Mouse (Mus musculus): Measurements from ENCODE around the gene Ctnnbip1. TPM values are rescaled to one million over a fixed set of nuclear protein-coding genes. Genes with fewer than 3 reads are reported as not detected.
"Not testable (repeated sequence)": the region's sequence is repeated elsewhere in the genome, so short reads cannot be mapped to it uniquely, and the experiment has no call there.

The Ctnnbip1 gene
- polyA plus RNA-seq, 1 experiment from 2014 or later, result 80.3 TPM

DNA sequence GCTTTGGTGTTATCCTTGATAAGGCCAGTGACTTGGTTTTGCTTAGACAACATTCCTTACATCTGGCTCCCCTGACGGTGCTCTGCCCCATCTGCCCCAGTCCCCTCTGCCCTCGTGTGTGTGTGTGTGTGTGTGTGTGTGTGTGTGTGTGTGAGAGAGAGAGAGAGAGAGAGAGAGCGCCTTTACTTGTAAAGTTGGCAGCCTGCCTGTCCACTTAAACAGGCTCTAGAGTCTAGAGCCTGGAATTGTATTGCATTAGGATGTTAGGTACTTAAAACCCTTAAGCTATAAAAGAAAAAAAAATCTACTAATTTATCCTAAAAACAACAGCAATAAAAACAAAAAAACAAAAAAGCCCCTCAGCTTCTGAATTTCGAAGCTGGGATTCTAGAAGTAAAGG is 83.4 kb downstream of the Ctnnbip1 start:
- no peaks in the 10 kb centered on the region for H3K9me3 ChIP-seq
- no peak overlapping the region; the same call in 1 of the 2 replicates for H3K27ac ChIP-seq
- H3K36me3 ChIP-seq, result no peaks in the 10 kb centered on the region
- no peak for ATAC-seq (ENCODE audit: low FRiP score, low read depth)
- peaks cover 24% of the 10 kb centered on the region for H3K4me1 ChIP-seq
- no peak overlapping the region for H3K4me2 ChIP-seq (replicated peaks)
- no peaks in the 10 kb centered on the region for H3K27me3 ChIP-seq
- H3K4me3 ChIP-seq, result no peak overlapping the region
- no peak overlapping the region for H3K9ac ChIP-seq
- 17% methylated on average over 4 of the region's 4 CpGs for WGBS

DNA sequence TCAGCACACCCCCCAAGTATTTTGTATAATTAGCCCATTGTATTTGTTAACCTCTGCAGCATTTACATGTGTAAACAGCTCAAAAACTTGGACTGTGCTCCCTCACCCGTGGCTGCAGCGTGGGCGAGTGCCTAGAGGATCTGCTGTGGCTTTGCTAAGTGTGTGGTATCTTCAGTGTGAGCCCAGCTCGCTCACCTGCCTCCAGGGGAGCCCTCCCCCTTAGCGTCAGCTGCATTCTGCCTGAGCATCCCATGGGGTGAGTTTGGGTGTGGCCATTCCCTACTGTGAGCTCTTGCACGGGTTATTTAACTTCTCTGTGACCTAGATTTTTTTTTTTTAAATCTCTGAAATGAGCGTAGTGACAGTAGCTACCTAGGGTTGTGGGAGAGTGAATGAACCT is 84.2 kb downstream of the Ctnnbip1 start:
- Histone ChIP-seq H3K27me3 (no peaks in the 10 kb centered on the region), H3K4me3 (no peak overlapping the region), H3K27ac (no peak overlapping the region), H3K9ac (no peak overlapping the region), H3K4me1 (peaks cover 30% of the 10 kb centered on the region), H3K4me2 (replicated peaks) (no peak overlapping the region), H3K36me3 (no peaks in the 10 kb centered on the region), H3K9me3 (no peaks in the 10 kb centered on the region)
- WGBS, result 55% methylated on average over 7 of the region's 7 CpGs
- ATAC-seq (ENCODE audit: low FRiP score, low read depth), result no peak

DNA sequence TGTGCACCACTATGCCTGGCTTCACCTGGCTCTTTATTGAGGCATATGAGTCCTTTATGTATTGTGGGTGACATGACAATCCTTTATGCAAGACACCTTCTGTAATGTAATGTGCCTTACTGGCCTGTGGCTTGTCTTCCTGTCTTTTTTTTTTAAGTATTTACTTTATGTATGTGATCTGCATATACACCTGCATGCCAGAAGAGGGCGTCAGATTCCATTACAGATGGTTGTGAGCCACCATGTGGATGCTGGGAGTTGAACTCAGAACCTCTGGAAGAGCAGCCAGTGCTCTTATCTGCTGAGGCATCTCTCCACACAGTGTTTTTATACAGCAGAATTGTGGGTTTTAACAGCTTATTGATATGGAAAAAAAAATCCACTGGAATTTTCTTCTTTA is 85.8 kb downstream of the Ctnnbip1 start:
- Histone ChIP-seq H3K27me3 (no peaks in the 10 kb centered on the region), H3K27ac (no peak overlapping the region), H3K9me3 (no peaks in the 10 kb centered on the region), H3K4me3 (no peak overlapping the region), H3K9ac (no peak overlapping the region), H3K4me1 (peaks cover 45% of the 10 kb centered on the region), H3K36me3 (no peaks in the 10 kb centered on the region), H3K4me2 (replicated peaks) (no peak overlapping the region)
- ATAC-seq (ENCODE audit: low FRiP score, low read depth), result no peak
- 65% methylated on average over 1 of the region's 1 CpGs for WGBS

DNA sequence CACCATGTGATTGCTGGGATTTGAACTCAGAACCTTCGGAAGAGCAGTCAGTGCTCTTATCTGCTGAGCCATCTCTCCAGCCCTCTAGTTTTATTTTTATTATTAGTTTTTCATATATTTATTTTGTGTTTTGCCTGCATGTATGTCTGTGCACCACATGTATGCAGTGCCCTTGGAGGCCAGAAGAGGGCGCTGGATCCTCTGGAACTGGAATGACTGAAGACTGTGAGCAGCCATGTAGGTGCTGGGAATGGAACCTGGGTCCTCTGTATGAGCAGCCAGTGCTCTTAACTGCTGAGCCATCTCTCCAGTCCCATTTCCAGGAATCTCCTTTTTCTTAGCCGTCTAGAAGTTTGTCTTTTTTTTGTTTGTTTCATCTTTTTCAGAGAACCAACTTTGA is 86.5 kb downstream of the Ctnnbip1 start:
- 80% methylated on average over 3 of the region's 3 CpGs for WGBS
- peaks cover 52% of the 10 kb centered on the region for H3K4me1 ChIP-seq
- H3K9me3 ChIP-seq, result no peaks in the 10 kb centered on the region
- no peak overlapping the region for H3K9ac ChIP-seq
- no peak overlapping the region for H3K4me2 ChIP-seq (replicated peaks)
- H3K36me3 ChIP-seq, result no peaks in the 10 kb centered on the region
- no peaks in the 10 kb centered on the region for H3K27me3 ChIP-seq
- H3K4me3 ChIP-seq, result no peak overlapping the region
- H3K27ac ChIP-seq, result no peak overlapping the region
- no peak for ATAC-seq (ENCODE audit: low FRiP score, low read depth)

DNA sequence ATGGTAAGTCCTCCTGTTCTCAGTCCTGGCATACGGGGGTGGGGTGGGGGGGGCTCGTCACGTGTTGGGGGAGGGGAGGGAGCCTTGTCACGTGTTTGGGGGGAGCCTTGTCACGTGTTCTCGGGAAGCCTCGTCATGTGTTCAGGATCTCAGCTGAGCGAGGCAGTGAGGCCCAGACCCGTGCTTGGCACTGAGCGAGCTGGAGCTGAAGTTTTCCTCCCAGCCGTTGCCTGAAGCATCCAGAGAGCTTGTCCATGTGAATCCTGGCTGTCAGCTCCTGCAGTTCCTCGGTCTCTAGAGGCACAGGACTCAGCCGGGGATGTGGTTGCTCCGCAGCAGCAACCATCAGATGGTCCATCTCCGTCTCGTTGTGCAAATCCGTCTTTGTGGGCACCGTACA is 88.0 kb downstream of the Ctnnbip1 start:
- no peaks in the 10 kb centered on the region for H3K36me3 ChIP-seq
- H3K27ac ChIP-seq, result no peak overlapping the region
- no peak overlapping the region for H3K9ac ChIP-seq
- 81% methylated on average over 18 of the region's 18 CpGs for WGBS
- no peaks in the 10 kb centered on the region for H3K9me3 ChIP-seq
- ATAC-seq (ENCODE audit: low FRiP score, low read depth), result no peak
- no peak overlapping the region for H3K4me3 ChIP-seq
- peaks cover 43% of the 10 kb centered on the region for H3K4me1 ChIP-seq
- H3K27me3 ChIP-seq, result no peaks in the 10 kb centered on the region
- H3K4me2 ChIP-seq (replicated peaks), result no peak overlapping the region

DNA sequence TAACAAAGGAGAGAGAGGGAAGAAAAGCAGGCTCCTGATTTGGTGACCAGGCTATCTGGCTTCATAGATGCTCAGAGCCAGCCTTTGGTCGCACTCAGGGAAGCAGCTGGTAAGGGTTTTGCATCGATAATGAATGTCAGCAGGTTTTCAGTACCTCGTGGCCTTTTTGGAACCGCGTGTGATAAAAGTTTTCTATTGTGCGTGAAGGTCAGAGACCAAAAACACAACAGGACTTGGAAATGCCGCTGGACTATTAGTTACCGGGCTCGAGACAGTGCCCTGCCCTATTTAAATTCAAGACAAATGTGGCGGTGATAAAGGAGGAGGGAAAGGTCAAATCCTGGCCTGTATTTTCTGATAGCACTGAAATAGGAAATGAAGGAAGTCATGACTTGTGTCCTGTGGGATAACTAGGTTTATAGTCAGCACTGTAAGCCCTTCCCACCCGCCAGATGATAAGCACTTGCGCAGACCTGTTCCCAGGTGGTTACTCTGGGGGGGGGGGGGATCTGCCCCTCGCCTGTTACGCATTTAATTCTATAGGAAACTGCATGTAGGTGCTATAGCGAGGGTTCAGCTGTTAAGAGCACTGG is 88.8 kb downstream of the Ctnnbip1 start:
- Histone ChIP-seq H3K36me3 (no peaks in the 10 kb centered on the region), H3K9me3 (no peaks in the 10 kb centered on the region), H3K4me2 (replicated peaks) (no peak overlapping the region), H3K9ac (no peak overlapping the region), H3K27ac (no peak overlapping the region), H3K4me1 (peaks cover 35% of the 10 kb centered on the region), H3K27me3 (no peaks in the 10 kb centered on the region), H3K4me3 (no peak overlapping the region)
- WGBS, result 49% methylated on average over 15 of the region's 15 CpGs
- ATAC-seq (ENCODE audit: low FRiP score, low read depth), result no peak

DNA sequence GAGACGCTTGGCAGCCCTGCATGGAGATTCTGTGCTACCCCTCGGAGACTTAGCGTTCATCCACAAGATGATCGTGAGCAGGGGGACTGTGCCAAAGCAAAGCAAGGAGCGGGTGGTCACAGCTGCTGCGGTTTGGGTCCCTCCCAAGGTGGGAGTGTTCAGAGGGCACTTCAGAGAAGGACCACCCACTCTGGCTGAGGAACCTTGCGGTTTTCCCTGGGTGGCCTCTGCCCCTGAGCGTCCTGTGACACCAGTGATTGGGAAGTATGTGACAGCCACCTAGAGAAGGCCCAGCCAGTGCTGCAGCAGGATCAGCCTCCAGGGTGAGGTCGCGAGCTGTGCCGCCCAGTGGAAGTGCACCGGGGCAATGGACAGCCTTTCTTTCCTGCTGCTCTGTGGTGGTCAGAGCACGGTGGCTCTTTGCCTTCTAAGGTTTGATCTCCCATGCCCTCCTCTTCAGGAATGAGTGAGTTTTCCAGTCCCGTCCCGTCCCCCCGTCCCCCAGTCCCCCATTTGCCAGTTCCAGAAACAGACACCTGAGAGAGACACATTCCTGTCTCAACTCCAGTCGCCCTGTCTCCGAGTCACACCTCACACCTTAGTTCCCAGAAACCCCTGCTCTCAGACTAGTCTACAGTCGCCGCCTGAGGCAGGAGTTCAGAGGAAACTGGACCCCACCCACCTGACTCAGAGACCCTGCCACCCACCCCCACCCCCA is 89.7 kb downstream of the Ctnnbip1 start:
- peak overlapping the region; percentile 37 for H3K4me2 ChIP-seq (replicated peaks)
- H3K36me3 ChIP-seq, result no peaks in the 10 kb centered on the region
- no peak overlapping the region for H3K9ac ChIP-seq
- no peaks in the 10 kb centered on the region for H3K9me3 ChIP-seq
- WGBS, result 47% methylated on average over 20 of the region's 20 CpGs
- 0 out of 2 replicates have a peak overlapping the region, but pooled peaks have one; percentile 28 for H3K27ac ChIP-seq
- no peak for ATAC-seq (ENCODE audit: low FRiP score, low read depth)
- no peaks in the 10 kb centered on the region for H3K27me3 ChIP-seq
- no peak overlapping the region for H3K4me3 ChIP-seq
- H3K4me1 ChIP-seq, result peaks cover 29% of the 10 kb centered on the region

DNA sequence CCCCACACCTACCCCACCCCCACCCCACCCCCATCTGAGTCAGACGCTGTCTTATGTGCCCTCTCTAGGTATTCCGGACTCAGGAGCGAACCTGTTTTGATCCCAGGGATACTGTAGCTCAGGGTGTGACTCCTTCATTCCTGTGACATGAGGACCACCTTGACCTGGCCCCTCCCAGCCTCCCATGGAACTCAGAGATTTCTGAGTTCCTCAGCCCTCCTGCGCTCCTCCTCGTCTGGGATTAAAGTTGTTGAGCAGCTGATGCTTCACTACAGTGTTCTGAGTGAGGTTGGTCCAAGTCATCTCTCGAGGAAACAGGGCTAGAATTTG is 90.2 kb downstream of the Ctnnbip1 start:
- Histone ChIP-seq H3K4me3 (no peak overlapping the region), H3K27ac (no peak overlapping the region), H3K36me3 (no peaks in the 10 kb centered on the region), H3K9me3 (no peaks in the 10 kb centered on the region), H3K4me1 (peaks cover 29% of the 10 kb centered on the region), H3K4me2 (replicated peaks) (no peak overlapping the region), H3K9ac (no peak overlapping the region), H3K27me3 (no peaks in the 10 kb centered on the region)
- ATAC-seq (ENCODE audit: low FRiP score, low read depth), result no peak
- 68% methylated on average over 6 of the region's 6 CpGs for WGBS

DNA sequence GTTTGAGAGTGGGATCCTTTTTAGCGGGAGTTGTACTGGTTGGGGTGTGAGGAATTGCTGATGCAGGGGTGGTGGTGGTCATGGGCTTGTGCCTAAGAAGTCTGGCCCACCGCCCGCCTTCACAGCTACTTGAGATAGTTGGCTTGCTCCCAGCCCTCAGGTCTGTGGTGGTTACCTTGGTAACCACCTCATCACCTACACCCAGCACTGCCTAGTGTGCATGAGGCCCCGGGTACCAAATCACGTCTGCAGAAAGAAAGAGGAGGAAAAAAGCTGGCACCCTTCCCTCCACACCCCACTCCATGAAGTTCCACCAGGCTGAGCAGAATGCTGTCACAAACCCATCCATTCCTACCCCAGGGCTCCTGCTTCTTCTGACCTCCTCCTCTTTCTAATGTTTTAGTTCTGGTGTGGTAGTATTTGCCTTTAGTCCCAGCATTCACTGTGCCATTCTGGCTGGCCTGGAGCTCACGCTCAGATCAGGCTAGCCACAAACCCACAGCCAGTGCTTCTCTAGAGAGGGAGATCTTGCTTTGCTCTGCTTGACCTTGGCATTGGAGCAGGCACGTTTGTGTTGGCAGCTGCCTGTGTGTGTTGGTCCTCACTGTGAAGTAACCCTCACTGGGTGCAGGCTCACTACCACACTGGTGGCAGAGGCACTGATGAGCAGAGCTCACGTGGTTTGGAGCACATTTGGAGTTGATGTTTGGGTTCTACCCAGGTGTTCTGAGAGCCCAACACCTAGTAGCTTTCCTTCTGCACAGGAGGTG is 91.4 kb downstream of the Ctnnbip1 start:
- Histone ChIP-seq H3K27me3 (no peaks in the 10 kb centered on the region), H3K4me1 (peaks cover 34% of the 10 kb centered on the region), H3K36me3 (no peaks in the 10 kb centered on the region), H3K27ac (peak overlapping the region; percentile 39; the same call in 1 of the 2 replicates), H3K4me2 (replicated peaks) (no peak overlapping the region), H3K9me3 (no peaks in the 10 kb centered on the region), H3K4me3 (no peak overlapping the region), H3K9ac (no peak overlapping the region)
- 49% methylated on average over 8 of the region's 8 CpGs for WGBS
- ATAC-seq (ENCODE audit: low FRiP score, low read depth), result peak; percentile 52; the same call in 1 of the 2 replicates

DNA sequence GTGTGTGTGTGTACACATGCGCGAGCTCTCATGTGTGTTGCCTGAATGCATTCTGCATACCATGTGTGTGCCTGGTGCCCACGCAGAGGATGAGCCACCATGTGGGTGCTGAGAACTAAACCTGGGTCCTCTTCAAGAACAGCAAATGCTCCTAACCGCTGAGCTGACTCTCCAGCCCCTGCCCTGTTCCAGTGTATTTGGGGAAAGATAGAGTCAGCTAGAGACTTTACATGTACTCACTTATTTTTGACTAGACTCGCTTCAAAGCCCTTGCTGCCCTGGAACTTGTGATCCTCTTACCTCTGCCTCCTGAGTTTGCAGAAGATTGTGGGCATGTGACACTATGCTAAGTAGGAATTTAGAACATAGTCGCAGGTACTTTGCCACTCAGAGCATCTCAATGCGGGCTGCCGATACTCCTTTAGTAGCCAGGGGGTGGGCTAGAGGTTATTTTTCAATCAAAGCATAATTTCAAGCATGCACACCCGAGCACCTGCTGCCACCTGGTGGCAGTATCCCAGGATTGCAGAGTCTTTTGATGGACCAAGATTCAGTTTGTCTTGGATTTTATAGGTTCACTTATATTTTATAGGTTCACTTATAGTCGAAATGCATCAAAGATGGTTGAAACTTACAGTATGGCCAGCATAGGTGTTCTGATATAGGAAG is 93.5 kb downstream of the Ctnnbip1 start:
- Histone ChIP-seq H3K9me3 (peaks cover 3% of the 10 kb centered on the region; the same call in 1 of the 2 replicates), H3K27ac (no peak overlapping the region), H3K36me3 (peaks cover 20% of the 10 kb centered on the region), H3K4me3 (no peak overlapping the region), H3K27me3 (no peaks in the 10 kb centered on the region), H3K4me1 (peaks cover 34% of the 10 kb centered on the region), H3K9ac (no peak overlapping the region), H3K4me2 (replicated peaks) (no peak overlapping the region)
- 50% methylated on average over 10 of the region's 10 CpGs for WGBS
- no peak for ATAC-seq (ENCODE audit: low FRiP score, low read depth)

DNA sequence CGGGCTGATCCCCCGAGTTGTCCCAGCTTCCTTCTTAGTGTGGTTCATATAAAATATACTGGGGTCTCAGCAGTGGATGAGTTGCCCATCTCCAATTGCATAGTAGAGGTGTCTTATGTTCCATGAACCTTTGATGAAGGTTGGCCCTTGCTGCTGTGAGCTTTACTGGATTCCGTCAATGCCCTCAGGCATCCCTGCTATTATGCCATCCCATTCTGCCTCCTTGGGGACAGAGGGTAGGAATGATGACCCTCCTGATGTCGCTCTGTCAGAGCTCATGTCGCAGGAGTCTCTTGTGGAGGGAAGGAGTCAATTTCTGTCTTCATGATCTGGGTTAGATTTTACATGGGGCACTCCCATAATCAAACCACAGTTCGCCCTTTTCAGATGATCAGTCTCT is 95.5 kb downstream of the Ctnnbip1 start:
- not testable (repeated sequence) for H3K27me3 ChIP-seq; H3K27ac ChIP-seq; H3K9ac ChIP-seq; H3K4me3 ChIP-seq; H3K4me2 ChIP-seq (replicated peaks); H3K9me3 ChIP-seq
- H3K36me3 ChIP-seq, result peaks cover 29% of the 10 kb centered on the region
- 0 out of 2 replicates have a peak, but pooled peaks have one; percentile 45 for ATAC-seq (ENCODE audit: low FRiP score, low read depth)
- peaks cover 17% of the 10 kb centered on the region for H3K4me1 ChIP-seq
- 74% methylated on average over 6 of the region's 6 CpGs for WGBS

DNA sequence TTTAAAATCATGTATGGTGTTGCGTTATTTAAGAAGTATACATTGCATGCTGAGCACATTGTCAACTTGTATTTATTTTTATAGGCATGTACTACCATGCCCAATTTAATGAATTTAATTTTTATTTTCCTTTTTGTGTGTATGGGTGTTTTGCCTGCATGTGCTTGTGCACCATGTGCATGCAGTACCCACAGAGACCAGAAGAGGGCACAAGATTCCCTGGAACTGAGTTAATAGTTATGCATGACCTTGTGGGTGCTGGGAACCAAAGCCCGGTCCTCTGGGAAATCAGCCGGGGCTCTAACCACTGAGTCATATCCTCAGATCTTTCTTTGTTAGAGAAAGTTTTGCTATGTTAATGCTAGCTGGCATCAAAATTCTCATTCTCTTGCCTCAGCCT is 96.8 kb downstream of the Ctnnbip1 start:
- H3K4me3 ChIP-seq, result no peak overlapping the region
- H3K36me3 ChIP-seq, result peaks cover 29% of the 10 kb centered on the region
- no peaks in the 10 kb centered on the region for H3K27me3 ChIP-seq
- no peak overlapping the region for H3K27ac ChIP-seq
- no peak overlapping the region for H3K4me2 ChIP-seq (replicated peaks)
- WGBS, result 97% methylated on average over 3 of the region's 3 CpGs
- no peak overlapping the region for H3K9ac ChIP-seq
- peaks cover 3% of the 10 kb centered on the region; the same call in 1 of the 2 replicates for H3K9me3 ChIP-seq
- no peak for ATAC-seq (ENCODE audit: low FRiP score, low read depth)
- peaks cover 5% of the 10 kb centered on the region for H3K4me1 ChIP-seq

All from limb, embryonic 13.5 days (tissue).